Mouse (Mus musculus): ENCODE data around the gene Cox7a2.
A peak's percentile ranks its signal among the peaks of the same experiment; 100 is the strongest.

Gene Cox7a2

DNA sequence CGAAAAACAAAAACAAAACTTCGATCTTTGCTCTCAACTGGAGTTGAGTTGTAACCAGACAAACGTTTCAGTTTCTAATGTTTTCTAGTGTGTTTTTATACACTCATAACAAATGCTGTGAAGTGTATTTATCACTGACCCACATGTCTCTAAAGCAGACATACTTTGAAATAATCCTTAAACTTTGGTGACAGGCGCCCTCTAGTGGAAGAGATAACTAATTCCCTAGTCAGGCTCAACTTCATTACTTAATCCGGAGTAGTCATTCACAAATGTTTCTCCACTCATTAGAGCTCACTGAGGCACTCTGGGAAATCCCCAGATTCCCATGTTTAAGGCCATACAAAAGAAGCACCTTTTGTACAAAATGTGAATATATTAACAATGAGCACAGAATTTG is 36.6 kb downstream of the Cox7a2 start:
- DNase-seq: no peak

DNA sequence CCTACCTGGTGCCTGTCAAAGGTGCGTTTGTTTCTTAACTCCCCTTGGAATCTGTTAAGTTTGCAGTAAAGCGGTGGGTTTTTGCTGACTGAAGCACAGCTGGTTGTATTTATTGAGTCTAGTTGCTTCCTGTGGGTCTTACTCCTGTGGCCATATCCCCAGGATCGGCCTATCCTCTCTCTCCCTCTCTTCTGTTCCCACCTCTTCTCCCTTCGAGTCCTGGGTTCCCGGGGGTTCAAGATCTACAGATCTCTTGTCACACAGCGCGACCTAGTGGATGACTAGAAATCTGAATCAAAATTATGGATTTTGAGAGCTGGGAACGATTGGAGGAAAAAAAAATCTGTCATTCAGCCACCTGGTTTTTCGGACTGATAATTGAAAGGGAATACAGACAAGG is 38.6 kb downstream of the Cox7a2 start:
- DNase-seq: peak; percentile 38

DNA sequence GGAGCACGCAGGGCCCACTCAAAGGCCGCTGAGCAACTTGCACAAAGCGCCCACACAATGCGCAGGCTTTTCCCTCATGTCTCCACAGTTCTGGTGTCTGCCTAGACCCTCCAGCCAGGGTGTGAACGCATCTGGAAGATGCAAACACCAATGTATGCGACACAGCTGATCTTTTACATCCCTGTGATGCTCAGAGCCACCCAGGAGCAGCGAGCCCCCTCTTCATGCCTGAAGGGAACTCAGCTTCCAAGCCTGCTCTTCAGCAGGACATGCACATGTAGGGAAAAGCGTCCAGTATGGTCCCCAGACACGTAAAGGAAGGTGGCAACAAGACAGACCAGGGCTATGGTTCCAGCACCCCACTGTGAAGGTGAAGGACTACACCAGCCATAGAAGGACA is 39.5 kb downstream of the Cox7a2 start:
- DNase-seq: no peak

DNA sequence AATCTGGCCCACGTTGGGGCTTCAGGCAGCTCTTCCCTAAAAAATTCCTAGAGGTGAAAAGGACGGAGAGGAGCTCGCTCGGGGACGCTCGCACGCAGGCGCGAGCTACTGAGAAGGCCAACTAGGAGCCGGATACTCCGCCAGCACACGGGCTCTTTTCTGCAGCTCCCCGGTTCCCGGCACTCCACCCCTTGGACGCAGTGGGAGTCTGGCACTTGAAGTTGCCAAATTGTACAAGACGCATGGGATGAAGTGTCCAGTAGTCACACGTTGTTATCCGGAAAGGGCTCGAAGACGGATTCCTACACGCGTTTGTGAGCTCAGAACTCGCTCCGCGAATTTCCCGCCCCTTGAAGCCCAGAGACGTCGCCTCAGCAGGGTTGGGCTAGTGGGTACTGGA is 40.2 kb downstream of the Cox7a2 start:
- peak; percentile 17 for DNase-seq

DNA sequence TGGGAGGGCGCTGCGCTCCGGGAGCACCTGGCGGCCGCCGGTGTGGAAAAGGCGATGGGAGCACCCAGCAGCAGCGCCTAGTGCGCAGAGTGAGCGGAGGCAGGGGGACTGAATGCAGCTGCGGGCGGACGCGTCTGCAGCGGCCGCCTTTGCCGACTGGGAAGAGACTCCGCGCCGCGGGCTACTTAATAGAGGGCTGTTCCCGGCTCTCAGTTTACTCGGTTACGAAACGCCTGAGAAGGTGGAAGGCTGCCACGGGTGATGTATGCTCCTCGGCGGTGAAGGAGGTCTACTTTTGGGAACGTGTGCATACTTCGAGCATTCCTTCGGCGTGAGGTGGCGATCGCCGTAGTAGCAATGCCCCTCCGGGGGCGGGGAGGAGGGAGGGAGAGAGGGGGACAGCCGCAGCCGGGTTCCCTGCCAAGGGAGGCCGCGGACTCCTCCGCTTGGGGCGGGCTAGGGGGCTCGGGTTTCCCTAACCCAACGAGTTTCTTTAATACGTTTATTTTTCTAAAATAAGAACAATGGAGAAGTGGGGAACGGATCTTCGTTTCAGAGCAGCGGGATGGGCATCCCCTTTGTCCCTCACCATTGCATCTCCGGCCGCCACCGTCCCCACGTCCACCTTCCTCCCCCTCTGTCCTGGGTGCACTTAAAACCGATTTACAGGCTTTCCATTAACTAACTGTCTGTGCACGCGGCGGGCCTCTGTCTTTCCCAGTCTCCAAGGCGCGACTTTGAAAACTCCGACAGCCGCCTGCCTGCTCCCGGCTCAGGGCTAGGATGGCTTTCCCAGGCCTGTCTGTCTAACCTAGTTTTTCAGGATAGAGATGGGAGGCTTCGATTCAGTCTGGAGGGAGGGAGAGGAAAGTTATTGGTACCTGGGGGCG is 41.0 kb downstream of the Cox7a2 start, which contains the start of gene Col12a1:
TSS of gene Col12a1 (minus strand) at position 351 of the 890 bp plus-strand sequence.
- DNase-seq: peak; percentile 48

DNA sequence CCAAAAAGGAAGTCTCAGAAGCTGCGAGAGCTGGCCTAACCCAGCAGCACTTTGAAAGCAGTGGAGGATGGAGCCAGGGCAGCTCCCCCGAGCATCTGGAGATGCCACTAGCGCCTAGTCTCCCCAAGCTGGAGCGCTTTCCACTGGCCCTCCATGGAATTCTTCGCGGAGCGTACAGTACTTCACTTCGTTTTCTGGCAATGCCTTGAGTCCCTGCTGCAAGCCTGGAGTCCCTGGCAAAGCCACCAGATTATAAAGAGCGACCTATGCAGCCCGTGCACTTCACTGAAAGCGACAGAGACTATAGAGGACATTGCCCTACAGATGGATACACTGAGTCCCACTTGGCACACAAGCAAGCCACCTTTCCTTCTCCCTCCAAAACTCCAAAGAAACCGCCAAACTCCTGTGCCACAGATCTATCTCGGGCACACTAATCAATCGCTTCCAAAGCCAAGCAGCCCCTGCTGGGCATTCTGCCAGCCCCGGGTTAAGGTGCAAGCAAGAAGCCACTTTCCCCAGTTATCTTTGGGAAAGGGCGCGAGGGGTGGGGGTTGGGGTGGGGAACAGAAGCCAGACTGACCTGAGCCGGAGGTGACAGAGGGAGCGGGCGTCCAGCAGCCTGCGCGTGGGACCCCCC is 41.7 kb downstream of the Cox7a2 start:
- DNase-seq: peak; percentile 27

DNA sequence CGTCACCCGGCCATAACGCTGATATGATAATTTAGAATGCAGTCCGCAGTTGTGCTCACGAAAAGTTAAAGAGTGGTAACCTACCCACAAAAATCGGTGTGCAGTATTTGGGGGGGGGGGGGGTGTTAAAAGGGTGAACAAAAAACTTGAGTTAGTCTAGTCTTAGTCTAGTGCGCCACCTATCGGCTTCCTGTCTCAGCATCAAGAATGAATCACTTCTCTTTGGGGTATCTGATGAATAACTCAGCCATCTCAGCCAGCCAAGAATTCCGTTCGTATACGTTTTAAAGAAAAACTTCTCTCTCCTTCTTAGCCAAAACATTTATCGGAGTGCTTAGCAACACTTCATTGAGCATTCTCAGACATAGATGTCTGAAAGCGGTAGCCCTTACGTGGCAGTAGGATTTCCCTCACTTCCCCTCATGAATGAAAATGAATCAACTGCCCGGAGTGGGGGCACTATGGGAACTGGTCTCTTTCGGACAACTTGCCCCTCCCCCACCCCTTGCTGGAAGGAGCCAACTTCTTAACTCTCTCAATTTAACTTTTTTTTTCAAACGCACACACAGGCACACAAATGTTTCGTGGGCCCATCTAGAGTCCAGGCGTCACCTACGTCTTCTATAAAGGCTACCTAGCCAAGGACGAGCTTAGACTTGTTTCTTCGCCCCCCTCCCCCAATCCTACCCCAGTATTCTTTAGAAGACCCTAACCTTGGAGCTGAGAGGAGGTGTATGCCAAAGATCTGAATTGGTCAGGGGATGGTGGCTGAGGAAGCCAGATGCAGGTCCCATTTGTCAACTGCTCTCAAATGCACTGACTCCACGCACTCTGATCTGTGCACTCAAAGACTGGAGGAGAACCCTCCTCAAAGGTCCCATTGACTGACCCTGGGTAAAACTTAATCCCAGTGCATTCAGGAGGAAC is 42.5 kb downstream of the Cox7a2 start:
- DNase-seq: peak; percentile 63

DNA sequence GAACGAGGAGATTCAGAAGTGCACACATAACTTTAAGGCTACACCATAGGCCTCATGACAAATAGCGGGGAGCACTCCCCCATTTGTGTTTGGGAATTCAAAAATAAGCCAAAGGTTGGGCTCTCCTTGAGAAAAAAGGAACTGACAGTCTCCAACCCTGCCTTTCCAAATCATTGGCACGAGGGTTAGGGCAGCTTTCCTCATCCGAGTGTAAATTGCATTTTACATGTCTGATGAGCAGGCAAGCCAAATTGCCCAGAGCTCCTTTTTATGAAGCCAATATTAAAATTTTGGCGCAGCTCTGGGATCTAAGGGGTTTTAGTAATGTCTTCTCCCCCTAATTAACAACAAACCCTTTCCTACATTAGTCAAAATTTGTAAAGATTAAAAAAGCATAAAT is 43.2 kb downstream of the Cox7a2 start:
- no peak for DNase-seq

DNA sequence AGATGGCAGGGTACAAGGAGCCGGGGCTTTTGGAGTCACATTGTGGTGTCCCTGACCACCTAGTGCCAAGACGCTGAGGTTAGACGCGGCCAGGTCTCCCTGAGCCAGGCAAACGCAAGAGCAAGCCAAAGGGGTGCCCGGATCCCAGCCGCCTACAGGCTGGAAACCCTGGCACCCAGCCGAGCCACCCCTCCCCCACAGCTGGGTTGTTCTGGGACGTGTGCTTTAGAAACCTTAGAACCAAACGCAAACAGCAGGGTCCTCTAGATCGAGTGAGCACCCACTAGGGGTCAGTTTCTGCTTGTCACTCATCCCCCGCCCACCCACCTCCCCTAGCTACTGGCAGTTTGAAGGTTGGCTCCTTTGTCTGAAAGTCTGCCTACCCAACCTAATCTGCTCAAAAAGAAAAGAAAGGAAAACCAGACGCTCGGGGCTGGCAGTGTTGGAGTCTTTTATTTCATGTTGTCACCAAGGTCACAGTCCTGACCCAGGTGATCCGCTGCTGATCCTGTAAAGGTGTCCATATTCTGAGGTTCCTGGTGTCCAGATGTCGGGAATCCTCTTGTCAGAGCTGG is 45.1 kb downstream of the Cox7a2 start:
- DNase-seq: peak; percentile 79
